ENCODE assay signal across 31 mouse cellular contexts in the genomic region with DNA sequence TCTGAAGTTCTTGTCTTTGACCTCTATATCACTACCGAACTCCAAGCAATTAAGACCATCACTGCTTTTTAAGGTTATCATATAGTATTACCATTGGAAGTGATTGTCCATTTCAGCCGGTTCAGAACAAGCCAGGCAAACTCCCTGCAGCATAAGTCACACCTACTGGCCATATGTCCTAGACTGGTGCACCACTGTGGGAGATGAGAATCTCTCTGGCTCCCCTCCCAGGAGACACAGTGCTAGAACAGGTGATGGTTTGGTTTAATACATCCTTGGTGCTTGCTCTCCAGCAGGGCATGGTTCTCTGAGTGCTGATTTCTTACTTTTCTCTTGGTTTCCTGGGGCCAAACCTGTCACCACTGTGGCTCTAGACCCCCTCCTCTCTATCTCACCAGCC.
DNase-seq lines count a peak whose midpoint lies in the region; ATAC-seq lines count a peak whose summit lies in the region.
"Had no signal": no experiment of that assay in that cellular context is flagged by ENCODE, and none has a peak within 500 bp of the region (broad histone marks: within the 10 kb centered on the region; RNA-seq: fewer than 3 reads in every experiment).

No protein-coding gene starts in this region.

- no peak for DNase-seq in forebrain, embryonic 11.5 days (ENCODE audit: low spot score)
- no peak for DNase-seq in forebrain, embryonic 14.5 days (ENCODE audit: low spot score)
- DNase-seq in cerebellum, adult 18-20 months = peak; percentile 46 to 60
- DNase-seq in cerebellum, postnatal 10 days = peak; percentile 11
- no peak for DNase-seq in layer of hippocampus, postnatal 25 days (ENCODE audit: extremely low spot score in 1 of 2, low spot score in 1 of 2)
- DNase-seq in kidney, adult 8-10 months = no peak
- DNase-seq: adrenal gland, postnatal 14 days; gastrocnemius, postnatal 25 days; heart, adult 11 months; kidney, adult 2 months; kidney, postnatal 10 days; layer of hippocampus, postnatal 36 days; left cerebral cortex, postnatal 4 days; liver, embryonic 13.5 days; lung, adult 18-20 months; retina, postnatal 1 day; right cerebral cortex, postnatal 25 days; thymus, postnatal 14 days had no signal

- 0 out of 2 replicates have a peak, but pooled peaks have one; percentile 21 for ATAC-seq in forebrain, embryonic 11.5 days (replicated peaks; ENCODE audit: low FRiP score)
- ATAC-seq in forebrain, embryonic 14.5 days = no peak
- no peak for ATAC-seq in liver, embryonic 12.5 days
- ATAC-seq: hindbrain, embryonic 16.5 days; intestine, embryonic 15.5 days; lung, postnatal 0 days; midbrain, embryonic 13.5 days; Patski had no signal

- H3K9me3 ChIP-seq in forebrain, embryonic 11.5 days (ENCODE audit: control insufficient read depth, low read length) = no peaks in the 10 kb centered on the region
- no peaks in the 10 kb centered on the region for H3K9me3 ChIP-seq in forebrain, embryonic 14.5 days (replicated peaks; ENCODE audit: control insufficient read depth, low read length)
- H3K9me3 ChIP-seq in liver, embryonic 12.5 days (replicated peaks) = no peaks in the 10 kb centered on the region
- H3K9me3 ChIP-seq: forebrain, embryonic 12.5 days; heart, embryonic 10.5 days; heart, embryonic 15.5 days; intestine, embryonic 15.5 days; liver, embryonic 13.5 days; midbrain, embryonic 13.5 days; stomach, embryonic 15.5 days had no signal

- H3K9ac ChIP-seq in forebrain, embryonic 11.5 days (ENCODE audit: low read length) = no peak overlapping the region
- H3K9ac ChIP-seq in forebrain, embryonic 14.5 days (ENCODE audit: low read length) = no peak overlapping the region
- H3K9ac ChIP-seq in liver, embryonic 12.5 days = no peak overlapping the region
- H3K9ac ChIP-seq: forebrain, embryonic 12.5 days; heart, embryonic 15.5 days; intestine, embryonic 15.5 days; liver, embryonic 13.5 days; midbrain, embryonic 13.5 days; stomach, embryonic 15.5 days had no signal

- no peaks in the 10 kb centered on the region for H3K27me3 ChIP-seq in forebrain, embryonic 11.5 days (ENCODE audit: control insufficient read depth, insufficient read depth, low read length)
- H3K27me3 ChIP-seq in forebrain, embryonic 14.5 days (replicated peaks; ENCODE audit: control insufficient read depth, insufficient read depth, low read length) = no peaks in the 10 kb centered on the region
- H3K27me3 ChIP-seq in liver, embryonic 12.5 days (replicated peaks) = no peaks in the 10 kb centered on the region
- H3K27me3 ChIP-seq: forebrain, embryonic 12.5 days; heart, embryonic 15.5 days; intestine, embryonic 15.5 days; liver, embryonic 13.5 days; midbrain, embryonic 13.5 days; stomach, embryonic 15.5 days had no signal

- WGBS in forebrain, embryonic 11.5 days = 88% methylated on average over 2 of the region's 2 CpGs
- WGBS in forebrain, embryonic 14.5 days = 90% methylated on average over 2 of the region's 2 CpGs
- WGBS in liver, embryonic 12.5 days (ENCODE audit: insufficient replicate concordance) = 64% methylated on average over 2 of the region's 2 CpGs

- no peak overlapping the region for H3K4me2 ChIP-seq in forebrain, embryonic 11.5 days (ENCODE audit: low read depth, low read length, severe bottlenecking)
- no peak overlapping the region for H3K4me2 ChIP-seq in forebrain, embryonic 14.5 days (ENCODE audit: low read length)
- H3K4me2 ChIP-seq in liver, embryonic 12.5 days = no peak overlapping the region
- H3K4me2 ChIP-seq: forebrain, embryonic 12.5 days; heart, embryonic 15.5 days; intestine, embryonic 15.5 days; liver, embryonic 13.5 days; midbrain, embryonic 13.5 days; stomach, embryonic 15.5 days had no signal

- no peaks in the 10 kb centered on the region for H3K4me1 ChIP-seq in forebrain, embryonic 11.5 days (replicated peaks; ENCODE audit: control insufficient read depth, insufficient read depth, low read length)
- no peaks in the 10 kb centered on the region for H3K4me1 ChIP-seq in forebrain, embryonic 14.5 days (ENCODE audit: control insufficient read depth, insufficient read depth, low read length)
- no peaks in the 10 kb centered on the region for H3K4me1 ChIP-seq in liver, embryonic 12.5 days
- H3K4me1 ChIP-seq: forebrain, embryonic 12.5 days; heart, embryonic 10.5 days; heart, embryonic 15.5 days; intestine, embryonic 15.5 days; liver, embryonic 13.5 days; midbrain, embryonic 13.5 days; stomach, embryonic 15.5 days had no signal

- H3K4me3 ChIP-seq in forebrain, embryonic 11.5 days (ENCODE audit: low read depth, low read length) = no peak overlapping the region
- no peak overlapping the region for H3K4me3 ChIP-seq in forebrain, embryonic 14.5 days (ENCODE audit: low read depth, low read length)
- H3K4me3 ChIP-seq in liver, embryonic 12.5 days = no peak overlapping the region
- H3K4me3 ChIP-seq: erythroblast, embryonic 14.5 days; forebrain, embryonic 12.5 days; heart, embryonic 10.5 days; heart, embryonic 15.5 days; intestine, embryonic 15.5 days; layer of hippocampus, adult 2 months; liver, embryonic 13.5 days; midbrain, embryonic 13.5 days; stomach, embryonic 15.5 days had no signal

- no peak overlapping the region for H3K27ac ChIP-seq in forebrain, embryonic 11.5 days (ENCODE audit: low read depth, low read length)
- H3K27ac ChIP-seq in forebrain, embryonic 14.5 days (ENCODE audit: low read depth, low read length) = no peak overlapping the region
- H3K27ac ChIP-seq in liver, embryonic 12.5 days = no peak overlapping the region
- H3K27ac ChIP-seq: forebrain, embryonic 12.5 days; heart, embryonic 10.5 days; heart, embryonic 15.5 days; intestine, embryonic 15.5 days; layer of hippocampus, adult 2 months; liver, embryonic 13.5 days; macrophage; midbrain, embryonic 13.5 days; stomach, embryonic 15.5 days had no signal

- H3K36me3 ChIP-seq in forebrain, embryonic 11.5 days (ENCODE audit: control insufficient read depth, insufficient read depth, low read length) = no peaks in the 10 kb centered on the region
- no peaks in the 10 kb centered on the region for H3K36me3 ChIP-seq in forebrain, embryonic 14.5 days (ENCODE audit: control insufficient read depth, insufficient read depth, low read length)
- no peaks in the 10 kb centered on the region for H3K36me3 ChIP-seq in liver, embryonic 12.5 days
- H3K36me3 ChIP-seq: forebrain, embryonic 12.5 days; heart, embryonic 10.5 days; heart, embryonic 15.5 days; intestine, embryonic 15.5 days; liver, embryonic 13.5 days; midbrain, embryonic 13.5 days; stomach, embryonic 15.5 days had no signal

Comparison
In these comparisons a context has a peak if more than half of its experiments do, and no peak if none do; other contexts are left out.
1. DNase-seq: peak in cerebellum, adult 18-20 months (2 of 2) and cerebellum, postnatal 10 days (2 of 2); none in forebrain, embryonic 11.5 days (single experiment), forebrain, embryonic 14.5 days (single experiment), layer of hippocampus, postnatal 25 days (0 of 2) and kidney, adult 8-10 months (0 of 2).